Mouse (Mus musculus) limb, embryonic 10.5 days (tissue): ENCODE measurements at regions not wholly inside any gene's neighbourhood (a gene's known extent, or its start where the extent isn't known, plus 50 kb on each side); places are given as distances from the start of the nearest gene placed in this dataset.
A peak's percentile ranks its signal among the peaks of the same experiment; 100 is the strongest.

Experiments used
- DNase-seq: peaks from one replicate; pipeline ENCODE4 v3.0.0-alpha.2; 2017; ENCODE audit warnings: low spot score
- H3K27ac ChIP-seq: fragments of 300-500 bp; sonication (generic); 2 replicates; pipeline ENCODE4 v1.5.1; 2016; ENCODE audit warnings: mild to moderate bottlenecking
- H3K27me3 ChIP-seq: fragments of 300-500 bp; sonication (generic); 2 replicates; pipeline ENCODE4 v1.6.1; 2016; ENCODE audit warnings: low read depth, mild to moderate bottlenecking; ENCODE audit not compliant: poor library complexity, severe bottlenecking
- H3K36me3 ChIP-seq: fragments of 300-500 bp; sonication (generic); 2 replicates; pipeline ENCODE4 v1.6.1; 2016; ENCODE audit warnings: mild to moderate bottlenecking, moderate library complexity
- H3K4me1 ChIP-seq: fragments of 300-500 bp; sonication (generic); 2 replicates; pipeline ENCODE4 v1.6.1; 2016
- H3K4me3 ChIP-seq: fragments of 300-500 bp; sonication (generic); 2 replicates; pipeline ENCODE4 v1.5.1; 2016; ENCODE audit warnings: mild to moderate bottlenecking, moderate library complexity
- H3K9me3 ChIP-seq: fragments of 300-500 bp; sonication (generic); replicated peaks from 2 replicates; pipeline ENCODE4 v1.6.1; 2016; ENCODE audit warnings: mild to moderate bottlenecking
- WGBS: fragments of 180-500 bp; shearing (Covaris S2); methylation state at CpG from one replicate; pipeline ENCODE4 v1.1.7; 2016; 5-methylcytosine and 5-hydroxymethylcytosine counted together

- H3K4me3 ChIP-seq, result peak overlapping the region; percentile 10
- 14% methylated on average over 23 of the region's 23 CpGs for WGBS
- peaks cover 73% of the 10 kb centered on the region for H3K27me3 ChIP-seq
- no peaks in the 10 kb centered on the region for H3K9me3 ChIP-seq
- H3K27ac ChIP-seq, result no peak overlapping the region
- H3K4me1 ChIP-seq, result peaks cover 8% of the 10 kb centered on the region
- H3K36me3 ChIP-seq, result no peaks in the 10 kb centered on the region
- DNase-seq, result peak; percentile 29
Observed at GRCm38 (mm10) chr5:120288036-120288684, 143.3 kb upstream of the Lhx5 start.

- no peaks in the 10 kb centered on the region for H3K9me3 ChIP-seq
- DNase-seq, result no peak
- H3K27ac ChIP-seq, result no peak overlapping the region
- WGBS, result 54% methylated on average over 15 of the region's 16 CpGs
- H3K4me1 ChIP-seq, result peaks cover 9% of the 10 kb centered on the region
- no peaks in the 10 kb centered on the region for H3K36me3 ChIP-seq
- H3K27me3 ChIP-seq, result peaks cover 67% of the 10 kb centered on the region
- no peak overlapping the region for H3K4me3 ChIP-seq
Observed at GRCm38 (mm10) chr5:120294526-120295078, 136.9 kb upstream of the Lhx5 start.

- H3K9me3 ChIP-seq, result no peaks in the 10 kb centered on the region
- H3K4me1 ChIP-seq, result peaks cover 32% of the 10 kb centered on the region
- peaks cover 89% of the 10 kb centered on the region for H3K27me3 ChIP-seq
- DNase-seq, result no peak
- no peaks in the 10 kb centered on the region for H3K36me3 ChIP-seq
- 9% methylated on average over 10 of the region's 10 CpGs for WGBS
- no peak overlapping the region for H3K4me3 ChIP-seq
- H3K27ac ChIP-seq, result 0 out of 2 replicates have a peak overlapping the region, but pooled peaks have one; percentile 44
Observed at GRCm38 (mm10) chr5:120297190-120297589, 134.3 kb upstream of the Lhx5 start.

- Histone ChIP-seq H3K4me1 (peaks cover 36% of the 10 kb centered on the region), H3K27ac (no peak overlapping the region), H3K27me3 (peaks cover 89% of the 10 kb centered on the region), H3K36me3 (no peaks in the 10 kb centered on the region), H3K9me3 (no peaks in the 10 kb centered on the region), H3K4me3 (no peak overlapping the region)
- WGBS, result 61% methylated on average over 3 of the region's 3 CpGs
- DNase-seq, result no peak
Observed at GRCm38 (mm10) chr5:120297665-120298282, 133.7 kb upstream of the Lhx5 start.

- peak; percentile 44 for DNase-seq
- WGBS, result 2% methylated on average over 16 of the region's 16 CpGs
Observed at GRCm38 (mm10) chr5:120301672-120302071, 129.8 kb upstream of the Lhx5 start.

GRCm38 (mm10) chr5:120302307-120302706 is 129.2 kb upstream of the Lhx5 start:
- no peaks in the 10 kb centered on the region for H3K36me3 ChIP-seq
- H3K27ac ChIP-seq, result peak overlapping the region; percentile 76
- no peaks in the 10 kb centered on the region for H3K9me3 ChIP-seq
- peaks cover 41% of the 10 kb centered on the region for H3K4me1 ChIP-seq
- peak; percentile 43 for DNase-seq
- peak overlapping the region; percentile 51 for H3K4me3 ChIP-seq
- H3K27me3 ChIP-seq, result peaks cover 92% of the 10 kb centered on the region
- 2% methylated on average over 42 of the region's 47 CpGs for WGBS

More at GRCm38 (mm10) chr5:120301672-120302071, 129.8 kb upstream of the Lhx5 start:
- Histone ChIP-seq H3K9me3 (no peaks in the 10 kb centered on the region), H3K4me3 (peak overlapping the region; percentile 51), H3K36me3 (no peaks in the 10 kb centered on the region), H3K27ac (peak overlapping the region; percentile 76), H3K27me3 (peaks cover 98% of the 10 kb centered on the region), H3K4me1 (peaks cover 47% of the 10 kb centered on the region)

GRCm38 (mm10) chr5:120304295-120304701 is 127.2 kb upstream of the Lhx5 start:
- peaks cover 39% of the 10 kb centered on the region for H3K4me1 ChIP-seq
- peak overlapping the region; percentile 71 for H3K27ac ChIP-seq
- WGBS, result 14% methylated on average over 13 of the region's 13 CpGs
- no peaks in the 10 kb centered on the region for H3K9me3 ChIP-seq
- H3K4me3 ChIP-seq, result peak overlapping the region; percentile 36
- no peaks in the 10 kb centered on the region for H3K36me3 ChIP-seq
- peaks cover 73% of the 10 kb centered on the region for H3K27me3 ChIP-seq
- no peak for DNase-seq

- H3K4me1 ChIP-seq, result no peaks in the 10 kb centered on the region
- H3K9me3 ChIP-seq, result no peaks in the 10 kb centered on the region
- no peaks in the 10 kb centered on the region for H3K36me3 ChIP-seq
- no peak for DNase-seq
- WGBS, result 84% methylated on average over 6 of the region's 6 CpGs
- H3K27me3 ChIP-seq, result peaks cover 23% of the 10 kb centered on the region
- H3K4me3 ChIP-seq, result no peak overlapping the region
- no peak overlapping the region for H3K27ac ChIP-seq
Observed at GRCm38 (mm10) chr5:120312299-120312698, 119.2 kb upstream of the Lhx5 start.

GRCm38 (mm10) chr5:120313984-120314383 is 117.5 kb upstream of the Lhx5 start:
- Histone ChIP-seq H3K4me3 (no peak overlapping the region), H3K4me1 (no peaks in the 10 kb centered on the region), H3K27ac (no peak overlapping the region; the same call in 1 of the 2 replicates), H3K36me3 (no peaks in the 10 kb centered on the region), H3K27me3 (peaks cover 29% of the 10 kb centered on the region), H3K9me3 (no peaks in the 10 kb centered on the region)
- WGBS, result 79% methylated on average over 6 of the region's 6 CpGs
- DNase-seq, result no peak

- 59% methylated on average over 8 of the region's 8 CpGs for WGBS
- Histone ChIP-seq H3K27ac (no peak overlapping the region), H3K4me3 (no peak overlapping the region), H3K36me3 (no peaks in the 10 kb centered on the region), H3K9me3 (no peaks in the 10 kb centered on the region), H3K27me3 (peaks cover 39% of the 10 kb centered on the region), H3K4me1 (no peaks in the 10 kb centered on the region)
- DNase-seq, result no peak
Observed at GRCm38 (mm10) chr5:120315116-120315515, 116.4 kb upstream of the Lhx5 start.

GRCm38 (mm10) chr5:120318951-120319350 is 112.5 kb upstream of the Lhx5 start:
- Histone ChIP-seq H3K4me3 (no peak overlapping the region), H3K36me3 (no peaks in the 10 kb centered on the region), H3K4me1 (peaks cover 10% of the 10 kb centered on the region), H3K27ac (no peak overlapping the region), H3K9me3 (no peaks in the 10 kb centered on the region), H3K27me3 (peaks cover 73% of the 10 kb centered on the region)
- DNase-seq, result no peak
- 41% methylated on average over 1 of the region's 1 CpGs for WGBS

GRCm38 (mm10) chr5:120322031-120322731 is 109.3 kb upstream of the Lhx5 start:
- Histone ChIP-seq H3K4me1 (peaks cover 10% of the 10 kb centered on the region), H3K27ac (peak overlapping the region; percentile 66), H3K27me3 (peaks cover 87% of the 10 kb centered on the region), H3K36me3 (no peaks in the 10 kb centered on the region), H3K4me3 (peak overlapping the region; percentile 40), H3K9me3 (no peaks in the 10 kb centered on the region)
- WGBS, result under 1% methylated on average over 30 of the region's 30 CpGs
- DNase-seq, result no peak
